Mouse (Mus musculus): ENCODE measurements around the gene Olfr699. TPM values are rescaled to one million over a fixed set of nuclear protein-coding genes. Genes with fewer than 3 reads are reported as not detected.

Gene Olfr699
- under 1 TPM; 0.05 to 0.18 TPM for polyA plus RNA-seq (2017; shearing (Covaris generic))

DNA sequence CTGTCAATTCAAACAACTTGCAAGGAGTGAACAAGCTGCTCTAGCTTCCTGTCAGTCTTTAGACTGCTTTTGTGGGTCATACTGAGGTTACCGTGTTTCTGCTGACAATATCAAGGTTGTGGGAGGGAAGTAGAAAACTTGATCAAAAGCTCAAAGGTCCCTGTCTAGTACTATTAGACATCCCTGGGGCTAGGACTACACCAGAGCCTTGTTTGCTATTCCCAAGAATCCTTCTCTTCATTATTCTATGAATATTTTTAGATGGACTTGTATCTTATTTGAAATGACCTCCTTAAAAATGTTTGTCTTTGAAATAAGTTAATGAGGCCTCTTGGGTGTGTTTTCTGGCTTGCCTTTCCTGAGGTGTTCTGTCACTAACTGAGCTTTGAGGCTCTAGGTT lies at the start of gene Olfr699:
Olfr699 (minus strand) TSS at position 101 of the 400 bp plus-strand sequence.

DNA sequence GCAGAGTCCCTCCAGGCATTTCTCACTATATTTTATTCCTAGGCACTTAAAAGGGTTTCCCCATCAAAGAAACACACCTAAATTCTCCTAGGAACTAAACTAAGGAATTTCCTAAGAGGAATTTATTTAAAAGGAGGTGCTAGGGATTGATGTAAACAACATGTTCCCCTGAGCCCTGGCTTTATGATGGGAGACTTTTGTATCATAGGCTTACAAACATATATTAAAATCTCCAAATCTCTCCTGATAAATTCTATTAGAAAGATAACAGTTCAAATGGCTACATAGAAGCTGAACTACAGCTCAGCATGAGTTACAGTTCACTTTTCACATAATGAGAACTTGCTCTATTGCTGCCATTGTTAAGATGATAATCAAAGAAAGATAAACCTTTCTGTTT lies 40.8 kb upstream of the Olfr699 start, which contains the start of gene Olfr702:
Olfr702 (minus strand) TSS at position 101 of the 400 bp plus-strand sequence.

DNA sequence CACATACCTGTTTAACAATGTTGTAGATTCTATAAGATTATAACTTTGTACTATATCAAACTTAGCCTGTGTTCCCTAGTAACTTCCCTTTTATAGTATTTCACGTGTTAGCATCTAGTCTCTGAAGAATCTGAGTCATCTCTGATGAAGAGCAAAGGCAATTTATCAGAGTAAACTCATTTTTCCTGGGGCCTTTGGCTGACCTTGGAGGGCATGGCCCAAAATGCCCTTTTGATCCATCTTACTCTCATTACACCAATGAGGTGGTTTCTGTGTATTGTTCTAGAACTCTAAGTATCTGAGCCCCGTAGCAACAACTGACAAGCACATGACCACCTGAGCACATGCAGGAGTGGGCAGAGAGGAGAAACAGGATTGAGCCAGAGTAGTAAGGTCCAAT lies 20.8 kb upstream of the Olfr699 start, which contains the start of gene Olfr701:
Olfr701 (plus strand) TSS at position 301 of the 400 bp plus-strand sequence.

DNA sequence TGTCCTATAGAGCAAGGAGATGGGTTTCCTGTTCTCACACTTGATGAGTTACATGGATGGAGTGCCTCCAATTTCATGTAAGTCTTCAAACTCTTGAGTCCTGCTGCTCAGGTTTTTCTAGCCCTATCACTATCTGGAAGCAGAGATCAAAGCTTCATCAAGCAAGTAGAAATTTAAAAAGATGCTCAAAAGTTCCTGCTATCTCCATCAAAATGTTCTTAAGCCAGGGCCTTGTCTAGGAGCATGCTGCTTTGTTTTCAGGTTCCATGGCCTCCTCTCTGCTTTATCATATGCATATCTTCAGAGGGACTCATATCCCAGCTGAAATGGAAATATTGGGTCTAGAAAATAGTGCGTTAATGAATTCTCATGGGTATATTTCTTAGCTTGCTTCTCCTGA lies 15.7 kb upstream of the Olfr699 start, which contains the start of gene Olfr700:
Olfr700 (minus strand) TSS at position 101 of the 400 bp plus-strand sequence.

DNA sequence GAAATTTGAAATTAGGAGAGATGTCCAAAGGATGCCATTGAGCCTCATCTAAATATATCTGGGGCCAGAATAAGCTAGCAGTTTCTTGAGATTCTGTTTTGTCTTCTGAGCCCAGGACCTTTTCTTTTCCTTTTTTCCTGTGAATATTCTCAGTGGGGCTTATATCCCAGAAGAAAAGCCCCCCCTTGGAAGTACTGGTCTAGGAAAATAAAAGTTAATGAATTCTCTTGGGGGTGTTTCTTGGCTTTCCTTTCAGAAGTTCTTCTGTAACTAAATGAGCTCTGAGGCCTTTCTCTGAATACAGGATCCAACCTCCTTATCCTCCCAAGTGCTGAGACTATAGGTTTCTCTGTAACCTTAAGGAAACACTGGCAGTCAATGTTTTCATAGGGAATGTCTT lies 37.7 kb downstream of the Olfr699 start, which contains the start of gene Olfr698:
Olfr698 (minus strand) TSS at position 101 of the 400 bp plus-strand sequence.

DNA sequence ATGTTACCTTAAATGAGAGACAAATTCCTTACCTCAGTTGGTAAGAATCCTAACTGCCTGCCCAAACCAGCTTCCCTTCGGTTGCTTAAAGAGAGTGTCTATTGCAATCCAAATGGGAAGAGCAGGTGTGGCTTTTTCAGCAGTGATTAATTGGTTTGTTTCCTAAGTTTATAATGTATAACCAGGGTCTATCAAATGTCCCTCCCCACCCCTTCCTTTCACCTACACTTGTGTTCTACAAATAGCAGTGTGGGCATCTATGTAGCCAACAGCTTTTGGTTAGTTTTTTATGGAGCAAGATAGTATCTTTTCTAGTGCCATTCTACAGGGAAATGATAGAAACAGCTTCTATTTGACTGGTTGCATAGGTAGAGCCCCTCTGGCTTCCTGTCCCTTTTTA lies 50.7 kb downstream of the Olfr699 start, which contains the start of gene Olfr697:
Olfr697 (minus strand) TSS at position 101 of the 400 bp plus-strand sequence.

Other genes with a start within 250 kb of the Olfr699 start
- not detected for gene Olfr693, start 112.6 kb downstream of the Olfr699 start, polyA plus RNA-seq (2017; shearing (Covaris generic))
- gene Olfr694, start 101.4 kb downstream of the Olfr699 start, polyA plus RNA-seq (2017; shearing (Covaris generic)), result not detected
- not detected for gene Olfr695, start 76.8 kb downstream of the Olfr699 start, polyA plus RNA-seq (2017; shearing (Covaris generic))
- not detected for gene Olfr697, start 50.8 kb downstream of the Olfr699 start, polyA plus RNA-seq (2017; shearing (Covaris generic))
- gene Olfr698, start 37.8 kb downstream of the Olfr699 start, polyA plus RNA-seq (2017; shearing (Covaris generic)), result not detected
- gene Olfr700, start 15.6 kb upstream of the Olfr699 start, polyA plus RNA-seq (2017; shearing (Covaris generic)), result not detected
- gene Olfr701, start 20.9 kb upstream of the Olfr699 start, polyA plus RNA-seq (2017; shearing (Covaris generic)), result not detected
- not detected for gene Olfr702, start 40.7 kb upstream of the Olfr699 start, polyA plus RNA-seq (2017; shearing (Covaris generic))
- gene Olfr703, start 50.2 kb upstream of the Olfr699 start, polyA plus RNA-seq (2017; shearing (Covaris generic)), result not detected
- under 1 TPM in 1 of 2 experiments, not detected in 1; 0.09 TPM for gene Olfr704, start 70.0 kb upstream of the Olfr699 start, polyA plus RNA-seq (2017; shearing (Covaris generic))
- gene Olfr705, start 83.7 kb upstream of the Olfr699 start, polyA plus RNA-seq (2017; shearing (Covaris generic)), result under 1 TPM in 1 of 2 experiments, not detected in 1; 0.41 TPM
- gene Olfr706, start 95.0 kb upstream of the Olfr699 start, polyA plus RNA-seq (2017; shearing (Covaris generic)), result not detected
- not detected for gene Olfr707, start 108.0 kb upstream of the Olfr699 start, polyA plus RNA-seq (2017; shearing (Covaris generic))
- under 1 TPM in 1 of 2 experiments, not detected in 1; 0.28 TPM for gene Olfr1532-ps1, start 114.8 kb upstream of the Olfr699 start, polyA plus RNA-seq (2017; shearing (Covaris generic))
- gene Olfr709-ps1, start 139.0 kb upstream of the Olfr699 start, polyA plus RNA-seq (2017; shearing (Covaris generic)), result under 1 TPM in 1 of 2 experiments, not detected in 1; 0.42 TPM
- gene Olfr710, start 155.1 kb upstream of the Olfr699 start, polyA plus RNA-seq (2017; shearing (Covaris generic)), result not detected
- under 1 TPM in 1 of 2 experiments, not detected in 1; 0.18 TPM for gene Olfr6, start 170.7 kb upstream of the Olfr699 start, polyA plus RNA-seq (2017; shearing (Covaris generic))
- under 1 TPM in 1 of 2 experiments, not detected in 1; 0.15 TPM for gene Olfr711, start 182.3 kb upstream of the Olfr699 start, polyA plus RNA-seq (2017; shearing (Covaris generic))
- gene Olfr2, start 212.9 kb upstream of the Olfr699 start, polyA plus RNA-seq (2017; shearing (Covaris generic)), result not detected
- gene Olfr713, start 238.0 kb upstream of the Olfr699 start, polyA plus RNA-seq (2017; shearing (Covaris generic)), result not detected

Data from activated CD4-positive, CD25-positive, alpha-beta regulatory T cell (primary cell).